Mouse (Mus musculus) kidney, postnatal 14 days (tissue): Measurements from ENCODE around the gene Capns1.
"Not testable (repeated sequence)": the region's sequence is repeated elsewhere in the genome, so short reads cannot be mapped to it uniquely, and the experiment has no call there.

ENCODE experiments used
- DNase-seq: peaks from one replicate; pipeline ENCODE4 v3.0.0; 2022; ENCODE audit warnings: mixed read lengths

Capns1 gene

DNA sequence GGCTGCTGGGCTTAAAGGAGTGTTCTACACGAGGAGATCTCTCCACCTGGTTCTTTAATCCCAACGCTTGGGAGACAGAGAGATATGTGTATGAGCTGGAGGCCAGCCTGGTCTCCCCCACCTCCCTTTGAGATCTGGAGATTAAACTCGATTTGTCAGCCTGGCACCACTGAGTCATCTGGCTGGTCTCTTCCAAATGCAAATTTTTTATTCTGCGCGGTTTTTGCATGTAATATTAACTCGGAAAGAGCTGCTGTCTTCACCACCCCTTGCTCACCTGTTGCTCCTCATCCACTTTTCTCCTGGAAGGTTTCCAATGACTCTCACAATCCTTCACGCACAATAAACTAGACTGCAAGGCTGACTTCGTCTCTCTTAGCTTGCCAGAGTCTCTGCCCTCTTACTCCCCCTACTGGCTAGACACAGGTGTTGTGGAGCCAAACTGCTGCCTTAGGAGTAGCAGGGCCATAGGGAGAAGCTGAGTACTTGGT lies at the start of gene Capns1:
TSS of gene Capns1 (minus strand) at position 331 of the 491 bp plus-strand sequence.
- peak; percentile 67 for DNase-seq

DNA sequence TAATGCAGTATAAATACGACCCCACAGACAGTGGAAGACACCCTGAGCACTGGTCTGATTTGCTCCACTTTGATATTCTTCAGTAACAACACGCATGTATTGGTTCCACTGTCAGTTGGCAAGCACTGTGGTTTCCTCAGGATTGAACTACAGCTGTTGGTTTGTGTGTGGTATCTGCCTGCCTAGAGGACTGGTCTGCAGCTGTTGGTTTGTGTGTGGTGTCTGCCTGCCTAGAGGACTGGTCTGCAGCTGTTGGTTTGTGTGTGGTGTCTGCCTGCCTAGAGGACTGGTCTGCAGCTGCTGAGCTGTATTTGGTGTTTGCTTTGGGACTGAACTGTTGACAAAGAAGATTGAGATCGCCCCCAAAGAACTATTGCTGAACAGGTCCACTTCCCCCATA lies 38.8 kb upstream of the Capns1 start:
- not testable (repeated sequence) for DNase-seq

DNA sequence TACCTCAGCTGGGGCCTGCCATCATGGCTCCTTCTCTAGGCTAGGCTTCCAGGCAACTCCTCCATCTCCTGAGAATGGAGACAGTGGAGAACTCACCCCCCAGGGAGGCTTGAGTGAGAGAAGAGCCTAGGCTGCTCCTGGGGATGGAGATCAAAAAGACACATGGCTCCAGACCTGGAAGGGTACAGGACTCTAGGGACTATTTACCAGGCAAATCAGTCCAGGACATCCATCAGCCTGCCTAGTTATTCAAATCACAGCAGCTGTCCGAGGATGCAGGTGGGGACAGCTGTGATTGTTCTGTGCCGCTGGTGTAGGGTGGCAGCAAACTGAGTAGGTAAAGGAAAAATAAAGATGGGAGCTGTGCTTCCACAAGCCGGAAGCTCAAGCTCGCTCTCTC lies 37.0 kb upstream of the Capns1 start, which contains the start of gene Ovol3:
TSS of gene Ovol3 (minus strand) at position 101 of the 400 bp plus-strand sequence.
- DNase-seq, result no peak

DNA sequence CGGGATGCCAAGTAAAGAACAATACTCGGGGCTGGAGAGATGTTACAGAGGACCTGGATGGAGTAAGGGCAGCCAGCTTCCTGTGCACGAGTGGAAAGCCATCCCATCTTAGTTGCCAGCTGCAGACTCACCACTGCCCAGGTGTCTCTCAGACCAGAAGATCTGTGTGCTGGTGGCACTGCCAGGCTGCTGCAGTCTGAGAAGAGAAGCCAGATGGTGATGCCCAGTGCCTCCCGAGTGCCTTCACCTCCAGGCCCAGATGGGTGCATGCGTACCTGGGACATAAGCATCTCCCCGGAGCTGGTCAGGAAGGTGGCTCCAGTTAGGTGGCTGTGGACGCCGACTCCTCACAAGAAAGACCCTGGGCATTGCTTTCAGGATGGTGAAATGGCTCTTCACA lies 36.5 kb upstream of the Capns1 start:
- DNase-seq, result no peak

DNA sequence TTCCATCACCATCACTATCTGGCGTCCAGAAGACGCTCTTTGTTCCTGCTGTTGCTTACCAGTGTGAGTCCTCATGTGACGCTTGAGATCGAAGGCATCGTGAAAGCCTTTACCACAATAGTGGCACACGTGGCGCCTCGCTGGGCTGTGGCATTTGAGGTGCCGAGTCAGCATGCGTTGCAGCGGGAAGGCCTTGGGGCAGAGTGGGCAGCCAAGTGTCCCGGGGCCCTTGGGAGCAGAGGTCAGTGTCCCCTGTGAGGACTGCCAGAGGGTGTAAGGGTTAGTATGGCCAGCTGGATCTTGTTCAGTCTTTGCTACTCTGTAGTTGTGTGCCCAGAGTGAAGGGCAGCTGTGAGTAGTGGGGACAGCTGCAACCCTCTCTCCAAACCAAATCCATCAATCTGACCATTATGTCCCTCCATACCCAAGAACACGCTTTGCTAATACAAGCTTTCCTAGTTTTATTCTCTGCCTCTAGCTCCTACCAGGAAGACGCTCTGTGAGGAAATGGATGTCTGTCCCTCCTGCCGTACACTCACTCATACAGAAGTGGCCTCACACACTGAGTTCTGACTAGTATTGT lies 35.8 kb upstream of the Capns1 start:
- peak; percentile 81 for DNase-seq

GRCm38 (mm10) chr7:30233387-30233786 lies 34.8 kb upstream of the Capns1 start:
- peak; percentile 14 for DNase-seq

GRCm38 (mm10) chr7:30232631-30233148 lies 34.1 kb upstream of the Capns1 start:
- peak; percentile 70 for DNase-seq

- peak; percentile 99 for DNase-seq
Measured at GRCm38 (mm10) chr7:30231669-30232454, 33.3 kb upstream of the Capns1 start, which contains the start of the genes Polr2i and Tbcb. Gene Polr2i, plus strand, starts transcription at chr7:30231948. Gene Tbcb, minus strand, starts transcription at chr7:30232272.

- no peak for DNase-seq
Measured at GRCm38 (mm10) chr7:30231328-30231668, 32.7 kb upstream of the Capns1 start.

GRCm38 (mm10) chr7:30224206-30224605 lies 25.6 kb upstream of the Capns1 start:
- DNase-seq, result no peak

GRCm38 (mm10) chr7:30222205-30222604 lies 23.6 kb upstream of the Capns1 start:
- no peak for DNase-seq

- DNase-seq, result no peak
Measured at GRCm38 (mm10) chr7:30221433-30221832, 22.8 kb upstream of the Capns1 start.

DNA sequence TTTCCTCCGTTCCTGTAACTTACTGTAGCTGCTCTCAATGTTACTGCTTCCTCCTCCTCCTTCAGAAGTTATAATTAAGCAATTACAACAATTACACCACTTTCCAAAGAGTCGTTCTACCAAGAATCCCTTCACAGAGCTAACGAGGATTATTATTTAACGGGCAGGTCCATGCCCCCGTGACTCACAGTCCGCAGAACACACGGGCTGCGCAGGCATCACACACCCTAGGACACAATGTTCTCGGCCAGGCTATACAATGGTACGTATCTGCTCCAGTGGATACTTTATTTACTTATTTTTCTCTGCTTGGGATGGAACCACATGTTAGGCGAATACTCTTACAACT lies 21.4 kb upstream of the Capns1 start:
- peak; percentile 70 for DNase-seq

DNA sequence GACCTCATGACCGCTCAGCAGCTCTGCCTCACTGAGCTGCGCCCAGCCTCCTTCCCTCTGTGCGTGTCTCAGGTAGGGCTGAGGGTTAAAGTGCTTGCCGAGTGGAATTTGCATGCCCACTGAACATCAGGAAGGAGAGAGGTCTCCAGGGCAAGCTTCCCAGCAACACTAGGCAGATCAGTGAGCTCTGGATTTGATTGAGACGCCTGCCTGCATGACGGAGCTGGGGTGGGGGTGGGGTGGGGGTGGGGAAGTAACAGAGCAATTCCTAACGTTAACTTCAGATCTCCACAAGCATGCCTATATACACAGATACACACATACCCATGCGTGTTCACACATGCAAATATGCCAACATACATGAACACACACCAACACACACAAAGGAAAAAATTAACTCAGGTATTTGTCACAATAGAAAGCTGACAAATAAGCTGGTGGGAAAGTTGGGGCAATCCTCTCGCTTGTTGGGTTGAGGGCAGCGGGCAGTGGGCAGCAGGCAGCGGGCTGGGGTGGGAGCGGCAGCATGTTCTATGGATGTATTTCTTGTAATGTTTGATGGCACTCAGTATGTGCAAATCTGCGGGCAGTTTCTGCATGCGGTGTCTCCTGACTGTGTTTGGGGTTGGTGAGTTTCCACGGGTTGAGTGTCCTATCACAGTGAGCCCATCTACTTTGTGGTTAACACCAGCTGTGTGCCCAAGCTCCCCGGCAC lies 20.8 kb upstream of the Capns1 start:
- peak; percentile 86 for DNase-seq

GRCm38 (mm10) chr7:30217277-30217676 lies 18.7 kb upstream of the Capns1 start:
- DNase-seq, result no peak

DNA sequence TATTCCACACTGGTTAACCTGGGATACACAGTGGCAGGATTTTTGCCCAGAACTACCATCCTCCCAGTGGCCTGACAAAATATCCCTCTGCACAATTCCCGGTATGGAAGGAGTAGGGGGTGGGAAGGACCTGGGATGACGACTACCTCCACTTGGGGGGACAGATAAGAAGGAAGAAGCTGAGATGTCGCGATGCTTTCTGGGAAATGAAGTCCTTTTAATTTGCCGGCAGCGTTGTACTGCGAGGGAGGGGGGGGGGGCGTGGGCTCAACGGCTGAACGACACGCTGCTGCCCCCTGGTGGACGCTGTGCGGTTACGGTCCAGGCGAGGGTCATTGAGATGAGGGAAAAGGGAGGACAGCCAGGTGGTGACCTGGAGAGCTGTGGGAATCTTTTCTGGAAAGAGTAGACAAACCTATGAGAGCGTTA lies 18.1 kb upstream of the Capns1 start:
- DNase-seq, result peak; percentile 82

DNA sequence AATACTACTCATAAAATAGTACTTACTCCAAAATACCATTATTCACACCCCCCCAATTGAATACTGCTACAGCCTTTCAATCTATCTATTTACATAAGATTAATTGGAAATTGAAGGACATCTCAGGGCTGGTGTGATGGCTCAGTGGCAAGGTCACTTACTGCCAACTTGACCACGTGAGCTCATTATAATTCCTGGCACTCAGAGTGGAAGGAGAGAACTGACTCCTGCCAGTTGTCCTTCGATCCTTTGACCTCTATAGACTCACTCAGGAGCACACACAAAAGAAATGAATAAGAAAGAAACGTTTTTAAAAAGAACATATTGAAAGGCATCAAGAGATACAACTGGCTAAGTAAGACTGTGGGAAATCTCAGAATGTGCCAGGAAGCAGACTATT lies 17.3 kb upstream of the Capns1 start:
- peak; percentile 43 for DNase-seq

DNA sequence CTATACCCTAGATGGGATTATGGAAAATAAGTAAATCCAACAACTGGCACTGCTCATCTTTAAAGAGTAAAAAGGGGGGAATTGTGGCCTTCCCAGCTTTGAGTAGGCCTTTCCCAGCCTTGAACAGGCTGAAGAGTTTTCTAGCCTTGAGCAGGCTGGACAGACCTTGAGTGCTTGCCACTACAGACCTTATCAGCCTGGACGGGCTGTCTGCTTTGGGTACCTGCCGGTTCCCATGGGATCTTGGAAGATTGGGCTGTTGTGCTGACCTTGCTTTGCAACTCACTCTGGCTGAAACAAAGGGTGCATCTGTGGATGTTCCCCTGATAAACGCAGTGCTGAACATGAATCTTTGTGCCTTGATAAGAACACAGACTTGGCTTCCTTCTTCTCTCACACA lies 15.3 kb upstream of the Capns1 start:
- DNase-seq, result no peak

GRCm38 (mm10) chr7:30211025-30211424 lies 12.4 kb upstream of the Capns1 start:
- no peak for DNase-seq

GRCm38 (mm10) chr7:30206364-30206763 lies 7.8 kb upstream of the Capns1 start:
- DNase-seq, result not testable (repeated sequence)

DNA sequence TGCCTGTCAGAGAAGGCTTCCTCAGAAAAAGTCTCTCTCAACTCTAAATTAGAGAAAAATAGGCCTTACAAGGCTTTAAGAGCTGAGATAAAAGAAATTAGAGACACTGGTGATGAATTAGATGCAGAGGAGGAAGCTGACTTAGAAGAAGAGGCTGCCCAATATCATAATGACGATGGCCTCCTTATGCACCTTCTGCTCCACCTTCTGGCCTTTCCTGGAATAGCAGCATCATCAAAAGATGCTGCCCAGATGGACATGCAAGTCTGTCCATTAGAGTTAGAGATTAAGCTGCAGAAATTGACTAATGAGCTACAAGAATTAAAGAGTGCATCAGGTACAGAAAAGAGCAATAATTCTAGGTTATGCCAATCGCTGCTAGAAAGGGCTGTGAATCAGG lies 6.8 kb upstream of the Capns1 start:
- peak; percentile 74 for DNase-seq

GRCm38 (mm10) chr7:30204380-30204779 lies 5.8 kb upstream of the Capns1 start:
- no peak for DNase-seq
